Mouse (Mus musculus) stomach, postnatal 0 days (tissue): ENCODE results near the gene Nup210.

Source experiments
- CTCF ChIP-seq: IDR thresholded peaks from 2 replicates; pipeline ENCODE4 v1.5.1; 2016; ENCODE audit warnings: antibody characterized with exemption, low read depth, mild to moderate bottlenecking, moderate library complexity
- EP300 ChIP-seq: optimal IDR thresholded peaks from 2 replicates; pipeline ENCODE3; 2016; ENCODE audit warnings: antibody characterized with exemption

- TF ChIP-seq CTCF (no peak), EP300 (no peak)
These were observed 21.5 kb downstream of the Nup210 start for GRCm38 (mm10) chr6:91095072-91095601.
